Mouse (Mus musculus) forebrain, embryonic 12.5 days (tissue): ENCODE measurements at regions not wholly inside any gene's neighbourhood (a gene's known extent, or its start where the extent isn't known, plus 50 kb on each side); places are given as distances from the start of the nearest gene placed in this dataset.

ENCODE experiments used
- ATAC-seq: fragments of 200-750 bp; cut with Nextera tagmentation; 2 replicates; pipeline ENCODE4 v1.8.0; 2017; ENCODE audit warnings: moderate TSS enrichment; ENCODE audit not compliant: low FRiP score
- H3K27ac ChIP-seq: fragments of 300-500 bp; sonication (generic); 2 replicates; pipeline ENCODE4 v1.5.1; 2016; ENCODE audit warnings: mild to moderate bottlenecking
- H3K27me3 ChIP-seq: fragments of 300-500 bp; sonication (generic); 2 replicates; pipeline ENCODE4 v1.6.1; 2016; ENCODE audit warnings: mild to moderate bottlenecking
- H3K36me3 ChIP-seq: fragments of 300-500 bp; sonication (generic); replicated peaks from 2 replicates; pipeline ENCODE4 v1.6.1; 2016; ENCODE audit warnings: mild to moderate bottlenecking
- H3K4me1 ChIP-seq: fragments of 300-500 bp; sonication (generic); 2 replicates; pipeline ENCODE4 v1.6.1; 2016
- H3K4me2 ChIP-seq: fragments of 300-500 bp; sonication (generic); 2 replicates; pipeline ENCODE4 v1.6.1; 2016; ENCODE audit warnings: mild to moderate bottlenecking, moderate library complexity
- H3K4me3 ChIP-seq: fragments of 300-500 bp; sonication (generic); replicated peaks from 2 replicates; pipeline ENCODE4 v1.5.1; 2016; ENCODE audit warnings: mild to moderate bottlenecking
- H3K9ac ChIP-seq: fragments of 300-500 bp; sonication (generic); 2 replicates; pipeline ENCODE4 v1.6.1; 2016; ENCODE audit warnings: mild to moderate bottlenecking
- H3K9me3 ChIP-seq: fragments of 300-500 bp; sonication (generic); 2 replicates; pipeline ENCODE4 v1.6.1; 2016
- WGBS: fragments of 180-500 bp; shearing (Covaris S2); methylation state at CpG from one replicate; pipeline ENCODE4 v1.1.7; 2016; 5-methylcytosine and 5-hydroxymethylcytosine counted together

GRCm38 (mm10) chr3:57228400-57228799 lies 73.4 kb downstream of the Tm4sf1 start:
- ATAC-seq = no peak
- Histone ChIP-seq H3K4me2 (no peak overlapping the region), H3K4me3 (no peak overlapping the region), H3K36me3 (no peaks in the 10 kb centered on the region), H3K27me3 (no peaks in the 10 kb centered on the region), H3K4me1 (no peaks in the 10 kb centered on the region), H3K9ac (no peak overlapping the region), H3K9me3 (no peaks in the 10 kb centered on the region), H3K27ac (no peak overlapping the region)
- WGBS = 97% methylated on average over 2 of the region's 2 CpGs

GRCm38 (mm10) chr3:57223773-57224172 lies 78.0 kb downstream of the Tm4sf1 start:
- Histone ChIP-seq H3K36me3 (no peaks in the 10 kb centered on the region), H3K4me3 (no peak overlapping the region), H3K27me3 (no peaks in the 10 kb centered on the region), H3K9ac (no peak overlapping the region), H3K4me2 (no peak overlapping the region), H3K27ac (no peak overlapping the region), H3K9me3 (no peaks in the 10 kb centered on the region), H3K4me1 (no peaks in the 10 kb centered on the region)
- ATAC-seq = no peak
- 72% methylated on average over 2 of the region's 2 CpGs for WGBS

GRCm38 (mm10) chr3:57222318-57222914 lies 79.4 kb downstream of the Tm4sf1 start:
- Histone ChIP-seq H3K4me3 (no peak overlapping the region), H3K9ac (no peak overlapping the region), H3K27me3 (no peaks in the 10 kb centered on the region), H3K27ac (no peak overlapping the region), H3K36me3 (no peaks in the 10 kb centered on the region), H3K9me3 (no peaks in the 10 kb centered on the region), H3K4me1 (no peaks in the 10 kb centered on the region), H3K4me2 (no peak overlapping the region)
- 97% methylated on average over 3 of the region's 3 CpGs for WGBS
- ATAC-seq = no peak

- H3K4me2 ChIP-seq = no peak overlapping the region
- no peaks in the 10 kb centered on the region for H3K36me3 ChIP-seq
- WGBS = 62% methylated on average over 3 of the region's 3 CpGs
- H3K9me3 ChIP-seq = no peaks in the 10 kb centered on the region
- no peak overlapping the region for H3K27ac ChIP-seq
- H3K27me3 ChIP-seq = no peaks in the 10 kb centered on the region
- no peak for ATAC-seq
- H3K4me3 ChIP-seq = no peak overlapping the region
- no peaks in the 10 kb centered on the region for H3K4me1 ChIP-seq
- no peak overlapping the region for H3K9ac ChIP-seq
Measured at GRCm38 (mm10) chr3:57218431-57218830, 83.4 kb downstream of the Tm4sf1 start.

- 0 out of 2 replicates have a peak, but pooled peaks have one; percentile 27 for ATAC-seq
Measured at GRCm38 (mm10) chr3:57204066-57204723, 97.6 kb downstream of the Tm4sf1 start.

GRCm38 (mm10) chr3:57203418-57203817 lies 98.4 kb downstream of the Tm4sf1 start:
- H3K9ac ChIP-seq = no peak overlapping the region
- no peaks in the 10 kb centered on the region for H3K9me3 ChIP-seq
- peak; percentile 51; the same call in 1 of the 2 replicates for ATAC-seq
- H3K27me3 ChIP-seq = no peaks in the 10 kb centered on the region
- no peaks in the 10 kb centered on the region for H3K4me1 ChIP-seq
- WGBS = 86% methylated on average over 4 of the region's 4 CpGs
- H3K4me2 ChIP-seq = no peak overlapping the region
- H3K4me3 ChIP-seq = no peak overlapping the region
- no peak overlapping the region for H3K27ac ChIP-seq
- no peaks in the 10 kb centered on the region for H3K36me3 ChIP-seq

More at GRCm38 (mm10) chr3:57204066-57204723, 97.6 kb downstream of the Tm4sf1 start:
- Histone ChIP-seq H3K27me3 (no peaks in the 10 kb centered on the region), H3K9ac (no peak overlapping the region), H3K27ac (no peak overlapping the region), H3K36me3 (no peaks in the 10 kb centered on the region), H3K4me2 (no peak overlapping the region), H3K4me1 (no peaks in the 10 kb centered on the region), H3K4me3 (no peak overlapping the region), H3K9me3 (no peaks in the 10 kb centered on the region)
- WGBS = 24% methylated on average over 3 of the region's 3 CpGs

GRCm38 (mm10) chr3:57181587-57181986 lies 120.2 kb downstream of the Tm4sf1 start:
- no peaks in the 10 kb centered on the region for H3K9me3 ChIP-seq
- no peak overlapping the region for H3K4me3 ChIP-seq
- ATAC-seq = no peak
- H3K27ac ChIP-seq = no peak overlapping the region
- H3K9ac ChIP-seq = no peak overlapping the region
- H3K36me3 ChIP-seq = no peaks in the 10 kb centered on the region
- H3K4me1 ChIP-seq = no peaks in the 10 kb centered on the region
- H3K27me3 ChIP-seq = no peaks in the 10 kb centered on the region
- H3K4me2 ChIP-seq = no peak overlapping the region
- WGBS = 71% methylated on average over 4 of the region's 4 CpGs

- WGBS = 44% methylated on average over 4 of the region's 4 CpGs
- no peak for ATAC-seq
Measured at GRCm38 (mm10) chr3:57153177-57153948, 148.4 kb downstream of the Tm4sf1 start.

GRCm38 (mm10) chr3:57149156-57149555 lies 152.6 kb downstream of the Tm4sf1 start:
- no peak for ATAC-seq
- Histone ChIP-seq H3K9ac (no peak overlapping the region), H3K4me3 (no peak overlapping the region), H3K4me1 (no peaks in the 10 kb centered on the region), H3K36me3 (no peaks in the 10 kb centered on the region), H3K27me3 (no peaks in the 10 kb centered on the region), H3K27ac (no peak overlapping the region), H3K9me3 (no peaks in the 10 kb centered on the region), H3K4me2 (no peak overlapping the region)
- 78% methylated on average over 3 of the region's 3 CpGs for WGBS

More at GRCm38 (mm10) chr3:57153177-57153948, 148.4 kb downstream of the Tm4sf1 start:
- Histone ChIP-seq H3K9me3 (no peaks in the 10 kb centered on the region), H3K27me3 (no peaks in the 10 kb centered on the region), H3K4me1 (no peaks in the 10 kb centered on the region), H3K4me2 (no peak overlapping the region), H3K27ac (no peak overlapping the region), H3K4me3 (no peak overlapping the region), H3K9ac (no peak overlapping the region), H3K36me3 (no peaks in the 10 kb centered on the region)

- H3K4me2 ChIP-seq = peak overlapping the region; percentile 49
- no peaks in the 10 kb centered on the region for H3K9me3 ChIP-seq
- peak; percentile 55 for ATAC-seq
- peak overlapping the region; percentile 32 for H3K4me3 ChIP-seq
- no peak overlapping the region for H3K9ac ChIP-seq
- peaks cover 3% of the 10 kb centered on the region; the same call in 1 of the 2 replicates for H3K4me1 ChIP-seq
- H3K36me3 ChIP-seq = no peaks in the 10 kb centered on the region
- WGBS = 30% methylated on average over 24 of the region's 24 CpGs
- no peak overlapping the region for H3K27ac ChIP-seq
- no peaks in the 10 kb centered on the region for H3K27me3 ChIP-seq
Measured at GRCm38 (mm10) chr3:57136847-57137246, 164.9 kb downstream of the Tm4sf1 start.

GRCm38 (mm10) chr3:57128606-57129005 lies 173.2 kb downstream of the Tm4sf1 start:
- Histone ChIP-seq H3K9ac (no peak overlapping the region), H3K27ac (no peak overlapping the region), H3K4me1 (no peaks in the 10 kb centered on the region), H3K4me2 (no peak overlapping the region), H3K4me3 (no peak overlapping the region), H3K9me3 (no peaks in the 10 kb centered on the region), H3K27me3 (no peaks in the 10 kb centered on the region), H3K36me3 (no peaks in the 10 kb centered on the region)
- WGBS = 95% methylated on average over 2 of the region's 2 CpGs
- ATAC-seq = no peak

- H3K9me3 ChIP-seq = no peaks in the 10 kb centered on the region
- ATAC-seq = no peak
- H3K27me3 ChIP-seq = no peaks in the 10 kb centered on the region
- no peak overlapping the region for H3K9ac ChIP-seq
- no peak overlapping the region for H3K4me3 ChIP-seq
- no peak overlapping the region for H3K4me2 ChIP-seq
- 83% methylated on average over 4 of the region's 4 CpGs for WGBS
- no peaks in the 10 kb centered on the region for H3K36me3 ChIP-seq
- H3K27ac ChIP-seq = no peak overlapping the region
- H3K4me1 ChIP-seq = no peaks in the 10 kb centered on the region
Measured at GRCm38 (mm10) chr3:57125792-57126485, 175.8 kb downstream of the Tm4sf1 start.
